Mouse (Mus musculus) G1E (cell line): ENCODE results near the gene Tpd52l1. TPM values are rescaled to one million over a fixed set of nuclear protein-coding genes. Genes with fewer than 3 reads are reported as not detected.

Source experiments
- ATAC-seq: 2 replicates; pipeline ENCODE4 v1.8.0; 2016; ENCODE audit warnings: mild to moderate bottlenecking; ENCODE audit not compliant: insufficient number of reproducible peaks, poor library complexity, low FRiP score, severe bottlenecking; ENCODE audit errors: extremely low read depth
- DNase-seq: peaks from one replicate; pipeline ENCODE4 v3.0.0; 2012; ENCODE audit warnings: low spot score
- H3K27me3 ChIP-seq: 2 replicates; pipeline ENCODE4 v1.6.1; 2012; ENCODE audit warnings: mild to moderate bottlenecking, low read length, inconsistent platforms; ENCODE audit not compliant: insufficient read depth
- H3K36me3 ChIP-seq: replicated peaks from 2 replicates; pipeline ENCODE3; 2012; ENCODE audit warnings: mild to moderate bottlenecking, inconsistent platforms
- H3K4me1 ChIP-seq: 2 replicates; pipeline ENCODE4 v1.6.1; 2012; ENCODE audit warnings: low read depth, low read length, inconsistent platforms, mixed read lengths; ENCODE audit not compliant: insufficient read depth
- H3K4me3 ChIP-seq: 2 replicates; pipeline ENCODE4 v1.5.1; 2012; ENCODE audit warnings: low read depth, mild to moderate bottlenecking, inconsistent platforms, low read length, moderate library complexity, mixed read lengths
- H3K9me3 ChIP-seq: replicated peaks from 2 replicates; pipeline ENCODE4 v1.6.1; 2012; ENCODE audit warnings: inconsistent platforms
- CTCF ChIP-seq: IDR thresholded peaks from 2 replicates; pipeline ENCODE4 v1.5.1; 2012; ENCODE audit warnings: low read depth, low read length, inconsistent platforms, mixed read lengths
- GATA1 ChIP-seq: IDR thresholded peaks from 2 replicates; pipeline ENCODE4 v1.6.1; 2012; ENCODE audit warnings: borderline replicate concordance, low read length, inconsistent platforms, mixed read lengths
- GATA2 ChIP-seq: IDR thresholded peaks from 2 replicates; pipeline ENCODE4 v1.6.1; 2012; ENCODE audit warnings: low read depth, low read length, inconsistent platforms, borderline replicate concordance
- POLR2AphosphoS5 ChIP-seq: IDR thresholded peaks from 2 replicates; pipeline ENCODE4 v1.6.1; 2012; ENCODE audit warnings: low read depth, low read length, inconsistent platforms; ENCODE audit not compliant: insufficient replicate concordance
- TAL1 ChIP-seq: conservative IDR thresholded peaks from 2 replicates; pipeline ENCODE4 v1.6.1; 2012; ENCODE audit warnings: low read depth, low read length, inconsistent platforms, mixed read lengths
- polyA plus RNA-seq: library from polyadenylated mRNA; stranded (reverse); fragments of >175 nt; gene quantifications from 2 replicates; pipeline ENCODE4 v1.2.3, GENCODE M21; 2012
- total RNA-seq, 2 experiments: library from RNA; stranded (forward) in 1 of 2; stranded (reverse) in 1 of 2; fragments of 200-1000 nt in 1 of 2; fragments of >200 nt in 1 of 2; fragmentation: Nextera tagmentation in 1 of 2; gene quantifications; 2 replicates each; pipeline ENCODE4 v1.2.3; 2014 to 2017

Gene Tpd52l1
- total and polyA plus RNA-seq, 3 experiments, result not detected

DNA sequence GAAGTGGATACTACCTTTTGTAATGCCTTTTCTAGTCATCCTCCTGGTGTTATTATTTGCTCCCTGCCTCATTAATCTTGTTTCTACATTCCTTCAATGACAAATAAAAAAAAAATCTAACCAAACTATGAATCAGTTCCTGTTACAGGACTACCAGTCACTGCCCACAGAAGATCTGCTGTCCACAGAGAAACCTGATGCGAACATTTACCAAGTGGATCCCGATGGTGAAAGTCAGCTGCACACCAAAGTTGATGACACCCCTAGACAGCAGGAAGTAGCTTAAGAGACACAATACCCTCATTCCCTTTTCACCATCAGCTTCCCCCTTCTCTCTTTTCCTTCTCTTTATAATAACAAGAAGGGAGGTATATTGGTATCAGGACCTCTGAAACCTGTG lies 17.3 kb upstream of the Tpd52l1 start:
- Histone ChIP-seq H3K27me3 (peaks cover 3% of the 10 kb centered on the region; the same call in 1 of the 2 replicates), H3K9me3 (no peaks in the 10 kb centered on the region), H3K4me1 (no peaks in the 10 kb centered on the region), H3K36me3 (no peaks in the 10 kb centered on the region), H3K4me3 (no peak overlapping the region)
- no peak for TF ChIP-seq TAL1
- no peak for TF ChIP-seq POLR2AphosphoS5
- TF ChIP-seq GATA2, result no peak
- no peak for TF ChIP-seq CTCF
- no peak for TF ChIP-seq GATA1
- ATAC-seq (no peak), DNase-seq (no peak)

DNA sequence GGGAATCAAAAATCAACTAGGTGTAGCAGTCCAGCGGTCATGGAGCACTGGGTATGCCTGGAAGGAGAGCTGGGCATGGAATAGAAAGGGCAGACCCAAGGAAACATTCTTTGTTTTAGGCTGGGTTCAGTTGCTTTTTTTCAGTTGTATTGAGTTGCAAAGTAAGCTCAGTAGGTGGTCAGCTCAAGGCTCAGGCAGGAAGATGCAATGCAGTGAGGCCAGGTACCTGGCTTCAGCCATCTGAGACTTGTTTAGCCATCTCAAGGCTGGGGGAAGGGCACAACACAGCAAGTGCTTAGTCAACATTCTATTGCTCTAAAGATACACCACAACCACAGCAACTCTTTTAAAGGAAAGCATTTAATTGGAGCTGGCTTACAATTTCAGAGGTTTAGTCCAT lies 11.0 kb upstream of the Tpd52l1 start:
- ATAC-seq (no peak), DNase-seq (no peak)
- H3K4me1 ChIP-seq, result no peaks in the 10 kb centered on the region
- H3K27me3 ChIP-seq, result peaks cover 3% of the 10 kb centered on the region; the same call in 1 of the 2 replicates
- H3K9me3 ChIP-seq, result no peaks in the 10 kb centered on the region
- H3K4me3 ChIP-seq, result no peak overlapping the region
- H3K36me3 ChIP-seq, result no peaks in the 10 kb centered on the region
- TF ChIP-seq GATA1 (no peak), POLR2AphosphoS5 (no peak), CTCF (no peak)

- ATAC-seq, result no peak
- DNase-seq, result no peak
- peaks cover 11% of the 10 kb centered on the region for H3K27me3 ChIP-seq
- no peak for TF ChIP-seq GATA2
- TF ChIP-seq CTCF, result no peak
- no peak for TF ChIP-seq POLR2AphosphoS5
- H3K36me3 ChIP-seq, result no peaks in the 10 kb centered on the region
- H3K4me3 ChIP-seq, result no peak overlapping the region
- no peaks in the 10 kb centered on the region for H3K4me1 ChIP-seq
- 0 out of 2 replicates have a peak, but pooled peaks cover 2% of the 10 kb centered on the region for H3K9me3 ChIP-seq
Measured at GRCm38 (mm10) chr10:31447083-31447482, 1.3 kb upstream of the Tpd52l1 start.

DNA sequence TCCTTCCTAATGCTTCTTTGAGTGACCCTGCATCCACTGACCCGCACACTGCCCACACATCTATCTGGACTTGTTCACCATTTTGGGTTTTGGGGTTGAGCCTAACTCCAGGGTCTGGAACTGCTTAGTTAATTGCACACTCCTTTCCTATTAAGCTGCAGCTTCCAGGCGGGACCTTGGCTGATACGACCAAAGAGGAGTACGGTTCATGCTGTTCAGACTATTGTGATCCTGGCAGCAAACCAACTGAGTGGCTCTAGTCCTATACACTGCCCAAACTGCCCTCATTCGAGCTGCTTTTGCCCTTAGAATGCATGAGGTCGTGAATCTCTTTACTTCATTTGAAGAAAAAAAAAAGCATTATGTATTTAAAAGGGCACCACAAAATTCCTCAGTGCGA lies 1.6 kb downstream of the Tpd52l1 start:
- DNase-seq (no peak), ATAC-seq (no peak)
- Histone ChIP-seq H3K9me3 (0 out of 2 replicates have a peak, but pooled peaks cover 2% of the 10 kb centered on the region), H3K27me3 (peaks cover 11% of the 10 kb centered on the region), H3K36me3 (no peaks in the 10 kb centered on the region), H3K4me1 (no peaks in the 10 kb centered on the region), H3K4me3 (no peak overlapping the region)
- TF ChIP-seq TAL1 (no peak), POLR2AphosphoS5 (no peak), CTCF (no peak), GATA2 (no peak), GATA1 (no peak)

GRCm38 (mm10) chr10:31441491-31441890 lies 4.3 kb downstream of the Tpd52l1 start:
- ATAC-seq (no peak), DNase-seq (no peak)
- 0 out of 2 replicates have a peak, but pooled peaks cover 2% of the 10 kb centered on the region for H3K9me3 ChIP-seq
- no peaks in the 10 kb centered on the region for H3K36me3 ChIP-seq
- H3K4me1 ChIP-seq, result no peaks in the 10 kb centered on the region
- peaks cover 11% of the 10 kb centered on the region for H3K27me3 ChIP-seq
- no peak for TF ChIP-seq TAL1
- H3K4me3 ChIP-seq, result no peak overlapping the region

DNA sequence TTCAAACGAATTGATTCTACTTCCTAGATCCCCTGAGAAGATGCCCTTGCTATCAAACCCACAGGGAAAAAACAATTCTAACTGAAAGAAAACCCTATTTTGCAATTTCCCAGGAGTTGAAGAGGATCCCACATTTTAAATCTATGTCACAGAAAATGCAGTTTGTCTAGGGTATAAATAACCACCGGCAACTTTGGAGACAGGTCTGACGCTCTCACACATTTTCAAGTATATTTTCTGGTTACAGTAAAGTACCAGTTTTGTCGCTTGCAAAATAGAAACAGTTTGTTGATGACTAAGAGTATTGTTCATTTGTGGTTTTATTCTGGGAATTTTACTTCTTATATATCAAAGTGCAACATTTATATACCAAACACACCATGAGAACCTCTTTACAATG lies 9.7 kb downstream of the Tpd52l1 start:
- ATAC-seq (no peak), DNase-seq (no peak)
- no peaks in the 10 kb centered on the region for H3K9me3 ChIP-seq
- no peaks in the 10 kb centered on the region for H3K36me3 ChIP-seq
- H3K4me1 ChIP-seq, result no peaks in the 10 kb centered on the region
- H3K4me3 ChIP-seq, result no peak overlapping the region
- H3K27me3 ChIP-seq, result no peaks in the 10 kb centered on the region
- TF ChIP-seq POLR2AphosphoS5 (no peak), TAL1 (no peak), CTCF (no peak), GATA1 (no peak), GATA2 (no peak)

GRCm38 (mm10) chr10:31417956-31418355 lies 27.8 kb downstream of the Tpd52l1 start:
- no peaks in the 10 kb centered on the region for H3K9me3 ChIP-seq
- DNase-seq (no peak), ATAC-seq (no peak)
- TF ChIP-seq TAL1 (no peak), POLR2AphosphoS5 (no peak), GATA2 (no peak), GATA1 (no peak), CTCF (no peak)
- H3K4me1 ChIP-seq, result no peaks in the 10 kb centered on the region
- H3K36me3 ChIP-seq, result no peaks in the 10 kb centered on the region
- H3K4me3 ChIP-seq, result no peak overlapping the region
- 0 out of 2 replicates have a peak, but pooled peaks cover 3% of the 10 kb centered on the region for H3K27me3 ChIP-seq
